Mouse (Mus musculus) adrenal gland, adult 18-20 months (tissue): ENCODE measurements around the gene Pde4dip. TPM values are rescaled to one million over a fixed set of nuclear protein-coding genes. Genes with fewer than 3 reads are reported as not detected.
A peak's percentile ranks its signal among the peaks of the same experiment; 100 is the strongest.

ENCODE experiments used
- DNase-seq, 2 experiments: peaks; one replicate each; pipeline ENCODE4 v3.0.0; 2021 to 2022; ENCODE audit warnings: low spot score in 2 of 2
- total RNA-seq, 2 experiments: library from RNA; stranded (reverse); gene quantifications; 1 replicate in 1 of 2; 2 replicates in 1 of 2; pipeline ENCODE4 v1.2.3; 2021

The Pde4dip gene
- total RNA-seq, 2 experiments from 2014 or later = 24.8 to 32.6 TPM

DNA sequence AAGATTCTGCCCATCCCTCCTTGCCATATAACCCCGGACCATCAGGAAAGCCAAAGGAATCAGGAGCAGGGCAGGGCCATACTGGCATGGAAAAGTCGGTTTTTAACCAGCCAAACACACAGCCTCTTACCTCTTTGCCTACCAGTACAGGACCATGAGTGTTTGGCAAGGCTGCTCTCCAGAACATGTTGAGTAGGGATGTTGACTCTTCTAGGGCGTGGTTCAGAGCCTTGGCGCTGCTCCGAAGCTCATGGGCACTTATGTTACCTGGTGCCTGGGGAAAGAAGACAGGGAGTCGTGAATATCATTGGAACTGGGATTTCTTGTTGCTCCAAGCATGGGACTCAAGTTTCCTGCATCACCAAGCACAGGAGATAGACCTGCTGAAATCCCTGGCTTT lies 194.7 kb downstream of the Pde4dip start:
- DNase-seq = no peak

DNA sequence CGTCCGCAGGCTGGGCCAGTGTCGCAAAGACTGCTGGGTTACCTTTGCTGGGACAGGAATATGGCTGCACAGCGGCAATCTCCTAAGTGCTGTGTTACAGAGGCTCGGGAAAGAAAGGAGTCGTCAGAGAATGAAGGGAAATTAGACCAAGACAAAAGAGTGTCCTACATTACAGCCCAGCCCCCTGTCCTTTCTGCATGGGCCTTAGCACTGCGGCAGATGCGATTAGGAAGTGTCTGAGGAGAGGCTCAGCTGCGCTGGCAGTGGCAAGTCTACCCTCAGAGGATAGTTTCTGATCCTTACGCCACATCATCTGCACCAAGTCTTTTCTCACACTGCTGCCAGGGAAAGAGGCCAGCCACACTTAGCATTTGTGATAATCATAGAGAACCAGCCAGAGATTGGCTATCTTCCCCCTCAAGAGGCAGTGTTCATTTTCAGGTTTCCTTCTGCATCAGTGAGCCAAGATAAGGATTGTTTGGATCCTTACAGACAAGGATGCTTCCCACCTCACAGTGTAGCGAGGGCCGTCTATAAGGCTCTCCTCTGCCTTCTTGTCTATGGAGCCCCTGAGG lies 197.0 kb downstream of the Pde4dip start:
- no peak for DNase-seq

DNA sequence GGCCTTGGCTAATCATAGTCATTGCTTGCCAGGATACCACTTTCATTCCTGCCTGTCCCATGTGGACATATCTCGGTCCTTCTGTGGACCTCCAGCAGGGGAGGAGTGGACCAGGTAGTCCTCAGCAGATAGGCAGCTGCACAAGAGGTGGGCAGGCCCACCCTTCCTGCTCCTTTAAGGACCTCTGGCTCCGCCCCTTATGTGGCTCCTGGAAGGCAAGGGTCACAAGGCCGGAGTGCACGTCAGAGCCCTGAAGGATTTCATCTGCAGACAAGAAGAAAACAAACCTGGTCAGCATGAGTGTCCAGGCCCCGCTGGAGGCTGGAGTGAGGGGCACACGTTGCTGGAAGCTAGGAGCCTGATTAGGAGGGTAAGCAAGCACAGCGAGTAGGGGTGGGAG lies 197.9 kb downstream of the Pde4dip start:
- no peak for DNase-seq

DNA sequence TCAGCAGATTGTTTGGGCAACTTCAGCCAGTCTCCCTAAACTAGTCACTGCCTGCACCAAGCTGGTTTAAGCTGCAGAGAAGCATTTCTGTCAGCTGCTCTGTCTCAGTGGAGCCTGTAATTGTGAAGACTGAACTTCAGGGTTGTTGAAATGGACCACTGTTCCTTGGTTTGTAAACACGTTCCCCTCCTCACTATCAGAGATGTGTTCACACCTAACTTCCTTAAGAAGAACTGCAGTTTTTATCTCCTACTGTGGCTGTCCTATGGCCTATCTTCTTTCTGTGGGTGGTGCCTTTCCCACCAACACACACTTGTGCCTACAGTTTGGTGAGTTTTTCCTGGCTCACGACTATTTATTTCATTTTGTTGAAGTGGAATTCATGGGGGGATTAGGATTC lies 199.2 kb downstream of the Pde4dip start:
- DNase-seq = no peak

DNA sequence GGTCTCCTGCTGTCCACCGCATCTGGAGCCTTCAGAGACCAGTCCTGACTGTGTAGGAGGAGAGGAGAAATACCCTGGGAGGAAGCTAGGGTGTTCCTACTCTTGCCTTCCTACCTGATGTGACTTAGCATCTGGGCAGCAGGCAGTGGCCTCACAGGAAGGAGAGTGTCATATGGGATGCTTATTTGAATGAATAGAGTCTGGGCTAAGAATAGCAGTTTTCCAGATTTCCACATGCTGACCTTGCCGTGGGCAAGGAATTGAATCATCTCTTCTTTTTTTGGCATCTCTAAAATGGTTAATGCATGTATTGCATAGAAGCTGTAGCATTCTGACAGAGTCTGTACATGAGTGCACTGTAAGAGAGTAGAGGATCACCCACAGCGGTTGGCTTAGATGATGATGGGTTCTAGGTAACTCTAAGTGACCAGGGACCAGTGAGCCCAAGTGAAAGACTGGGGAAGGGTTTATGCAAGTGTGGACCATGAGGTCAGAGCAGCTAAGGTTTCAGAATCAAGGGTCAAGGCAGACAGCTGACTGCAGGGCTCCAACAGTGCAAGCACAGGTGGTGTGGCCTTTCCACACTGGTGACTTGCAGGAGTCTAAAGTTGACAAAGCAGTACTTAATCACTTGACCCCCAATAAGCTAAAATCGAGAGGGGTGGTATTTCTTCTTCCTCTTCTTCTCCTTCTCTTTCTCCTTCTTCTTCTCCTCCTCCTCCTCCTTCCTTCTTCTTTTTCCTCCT lies 202.0 kb downstream of the Pde4dip start:
- DNase-seq = no peak

DNA sequence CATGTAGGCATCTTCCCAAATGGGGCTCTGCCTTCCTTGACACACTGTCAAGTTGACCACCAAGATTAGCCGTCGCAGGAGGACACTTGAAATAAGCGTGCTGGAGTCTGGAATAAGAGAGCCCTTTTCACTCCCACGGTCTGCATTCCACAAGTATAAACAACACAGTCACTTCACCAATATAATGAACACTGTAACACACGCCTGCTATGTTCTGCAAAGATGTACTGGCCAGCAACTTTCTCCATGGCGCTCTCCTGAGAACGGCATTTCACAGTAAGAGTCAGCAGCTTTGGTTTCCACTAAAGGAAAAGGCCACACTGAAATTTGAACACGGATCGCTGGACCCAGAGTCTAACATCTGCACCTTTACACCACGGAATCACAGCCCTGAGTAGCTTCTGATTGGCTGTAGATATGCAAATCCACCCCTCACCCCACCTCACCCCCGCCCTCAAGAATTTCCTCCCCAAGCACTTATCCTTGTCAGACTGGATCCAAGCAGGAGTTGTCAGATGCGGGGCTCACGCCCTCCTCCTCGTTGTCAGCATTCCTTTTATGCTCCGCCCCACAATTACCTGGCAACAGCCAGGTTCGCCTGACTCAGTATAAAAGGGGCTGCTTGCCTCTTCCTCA lies 204.8 kb downstream of the Pde4dip start:
- DNase-seq = no peak

DNA sequence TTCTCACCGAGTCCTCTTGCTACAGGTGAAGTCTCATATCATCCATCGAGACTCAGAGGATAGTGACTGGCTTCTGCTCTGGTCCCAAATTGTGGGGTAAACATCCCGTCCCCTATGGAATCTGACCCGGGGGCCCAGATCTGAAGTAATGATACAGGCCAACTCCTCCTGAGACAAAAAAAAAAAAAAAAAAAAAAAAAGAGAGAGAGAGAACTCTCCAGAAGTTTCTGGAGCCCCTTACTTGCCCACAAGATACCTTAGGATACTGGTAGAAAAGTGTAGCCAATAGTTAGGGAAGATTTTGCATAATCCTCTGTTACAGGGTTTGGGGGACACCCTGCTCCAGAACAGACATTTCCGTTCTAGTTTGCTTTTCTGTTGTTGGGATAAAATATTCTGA lies 205.9 kb downstream of the Pde4dip start:
- no peak for DNase-seq

DNA sequence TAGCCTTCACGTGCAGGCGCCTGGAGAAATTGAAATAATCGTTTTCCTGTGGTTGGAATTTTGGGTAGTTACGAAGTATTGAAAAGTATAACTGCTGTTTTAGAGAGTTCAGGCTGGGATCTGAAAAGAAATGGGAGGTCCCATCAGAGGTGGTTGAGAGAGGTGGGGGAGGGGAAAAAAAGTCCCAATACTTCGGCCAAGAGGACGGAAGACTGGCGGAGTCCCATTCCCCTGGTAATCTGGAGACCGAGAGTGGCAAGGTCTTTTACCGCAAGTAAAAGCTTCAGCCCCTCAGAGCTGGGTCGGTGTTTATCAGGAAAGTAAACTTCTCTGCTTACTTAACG lies 206.4 kb downstream of the Pde4dip start:
- DNase-seq = no peak

DNA sequence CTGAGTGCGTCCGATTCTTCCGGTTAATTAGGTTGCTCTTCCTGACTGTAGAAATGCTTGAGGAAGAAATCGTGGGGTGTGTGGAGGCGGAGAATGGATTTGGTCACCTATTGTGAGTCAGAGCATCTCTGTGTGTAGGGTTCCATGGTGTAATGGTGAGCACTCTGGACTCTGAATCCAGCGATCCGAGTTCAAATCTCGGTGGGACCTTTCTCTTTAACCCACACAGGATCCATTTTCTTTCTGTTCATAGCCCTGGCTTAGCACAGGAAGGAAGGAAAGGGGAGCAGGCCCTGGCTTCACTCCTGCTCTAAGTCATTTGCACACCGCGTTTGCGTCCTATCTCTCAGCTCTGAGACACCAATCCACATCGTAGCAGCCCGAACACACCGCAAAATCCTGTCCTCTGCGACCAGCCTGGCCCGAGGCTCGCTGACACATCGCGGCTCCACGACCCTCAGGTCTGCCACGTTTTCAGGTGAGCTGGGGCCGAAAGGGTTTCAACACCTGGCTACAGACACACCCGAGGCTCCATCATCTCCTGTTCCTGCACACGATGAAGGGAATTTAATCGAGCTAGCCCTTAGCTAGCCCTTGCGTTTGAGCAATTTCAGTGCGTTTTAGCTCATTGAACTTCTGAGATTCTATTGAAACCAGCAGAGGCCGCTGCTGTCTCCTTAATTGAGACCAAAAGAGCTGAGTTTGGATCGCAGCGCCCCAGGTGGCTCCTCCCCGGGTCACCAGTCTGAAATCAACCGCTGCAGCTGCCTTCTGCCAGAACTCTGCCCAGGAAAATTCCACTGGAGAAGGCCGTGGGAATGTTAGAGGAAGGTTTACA lies 207.0 kb downstream of the Pde4dip start:
- DNase-seq = peak; percentile 63 to 73

DNA sequence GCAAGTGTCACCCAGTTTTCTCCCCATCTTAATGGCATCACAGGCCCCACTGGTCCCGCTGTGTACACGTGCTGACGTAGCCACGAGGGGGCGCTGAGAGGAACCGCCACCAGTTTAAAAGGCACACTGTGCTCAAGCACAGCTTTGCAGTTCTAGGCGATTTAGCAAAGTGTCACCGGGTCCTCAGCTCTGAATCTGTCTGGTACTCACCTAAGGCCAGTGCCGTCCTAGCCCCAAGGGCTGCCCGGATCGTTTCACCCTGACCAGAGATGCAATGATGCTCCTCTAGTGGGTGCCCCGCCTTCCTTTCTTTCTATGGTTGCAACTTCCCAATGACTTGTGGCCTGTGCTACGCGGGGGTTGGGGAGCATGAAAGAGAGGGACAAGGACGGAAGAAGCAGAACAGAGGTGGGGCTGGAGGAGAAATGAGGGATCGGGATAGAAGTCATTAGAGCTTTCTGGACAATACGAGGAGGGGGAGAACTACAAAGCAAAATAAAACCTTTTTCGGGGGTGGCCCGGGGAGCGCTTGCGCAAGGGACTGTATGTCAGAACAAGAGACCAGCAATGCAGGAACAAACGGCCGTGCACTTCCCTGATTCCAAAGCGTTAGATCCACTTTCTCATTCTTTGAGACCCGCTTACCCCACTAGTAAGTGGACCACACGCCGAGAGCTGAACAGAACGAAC lies 207.7 kb downstream of the Pde4dip start:
- peak; percentile 79 to 83 for DNase-seq

DNA sequence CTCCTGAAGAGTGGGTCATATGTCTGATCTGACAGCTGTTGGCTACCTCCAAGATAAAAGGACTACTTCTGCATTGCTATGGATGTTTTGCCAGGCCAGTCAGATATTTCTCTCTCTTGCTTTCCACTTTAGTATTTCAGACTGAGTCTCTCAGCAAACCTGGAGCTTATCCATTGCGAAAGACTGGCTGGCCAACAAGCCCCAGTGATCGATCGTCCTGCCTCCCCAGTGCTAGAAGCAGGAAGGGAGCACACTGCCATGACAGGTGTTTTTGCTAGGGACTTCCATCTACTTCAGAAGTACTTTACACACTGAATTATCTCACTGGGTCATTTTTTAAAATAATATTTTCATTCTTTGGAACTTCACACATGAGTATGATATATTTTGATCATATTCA lies 210.1 kb downstream of the Pde4dip start:
- no peak for DNase-seq

DNA sequence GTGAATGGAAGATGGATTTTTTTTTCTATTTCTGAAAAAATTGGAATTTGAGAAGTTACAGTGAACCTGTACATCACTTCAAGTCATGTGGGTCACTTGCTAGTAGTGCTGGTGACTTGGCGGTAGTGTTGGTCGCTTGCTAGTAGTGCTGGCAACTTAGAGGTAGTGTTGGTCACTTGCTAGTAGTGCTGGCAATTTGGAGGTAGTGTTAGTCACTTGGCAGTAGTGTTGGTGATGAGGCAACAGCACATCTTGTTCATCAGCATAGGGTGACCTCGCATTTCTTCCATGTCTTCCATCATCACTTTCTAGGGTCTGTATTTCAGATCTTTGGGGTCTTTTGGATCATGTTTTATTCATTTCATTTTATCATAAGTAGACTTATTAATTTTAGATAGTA lies 212.4 kb downstream of the Pde4dip start:
- no peak for DNase-seq

DNA sequence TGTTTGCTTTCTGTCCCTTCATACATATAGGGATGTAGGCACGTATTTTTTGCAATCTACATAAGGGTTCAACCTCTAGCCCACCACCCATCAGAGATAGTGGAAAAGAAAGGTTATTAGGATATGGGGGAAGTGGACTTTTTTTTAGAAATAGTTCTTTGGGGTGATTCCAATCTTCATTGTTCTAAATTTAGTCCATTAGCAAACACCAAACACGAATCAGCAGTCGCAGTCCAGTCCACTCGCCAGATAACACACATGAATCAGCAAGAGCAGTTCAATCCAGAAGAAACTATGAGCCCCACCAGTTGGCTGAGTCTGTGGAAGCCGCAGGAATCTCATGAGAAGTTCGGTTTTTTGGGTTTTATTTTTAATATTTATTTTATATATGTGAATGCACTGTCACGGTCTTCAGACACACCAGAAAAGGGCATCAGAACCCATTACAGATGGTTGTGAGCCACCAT lies 213.8 kb downstream of the Pde4dip start, which contains the start of gene Gm17651:
TSS of gene Gm17651 (minus strand) at position 51 of the 467 bp plus-strand sequence.
- DNase-seq = no peak

DNA sequence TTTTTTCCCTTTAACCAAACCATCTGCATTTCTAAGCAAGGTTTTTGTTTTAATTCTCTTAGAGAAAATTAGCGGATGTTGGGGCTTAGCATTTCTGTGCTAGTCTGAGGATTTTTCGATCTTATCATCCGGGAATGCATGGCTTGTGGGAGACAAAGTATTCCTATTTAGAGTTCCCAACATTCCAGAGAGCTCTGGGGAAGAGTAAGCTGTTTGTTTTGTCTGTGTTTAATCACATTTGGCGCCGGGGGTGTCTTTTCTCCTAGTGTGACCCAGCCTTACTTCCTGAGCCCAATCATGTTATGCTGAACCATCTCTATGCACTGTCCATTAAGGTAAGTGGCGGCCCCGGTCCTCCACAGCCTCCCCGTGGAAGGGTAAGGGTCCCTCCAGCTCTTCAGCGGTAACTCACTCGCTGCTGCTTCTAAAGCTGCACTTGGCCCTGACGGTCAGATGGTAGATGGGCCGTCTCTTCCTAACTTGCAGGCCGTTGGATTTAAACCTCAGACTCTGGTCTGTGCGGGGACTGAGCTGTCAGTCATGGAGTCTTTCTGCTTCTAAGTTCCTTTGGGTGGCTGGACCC lies 221.3 kb downstream of the Pde4dip start:
- DNase-seq = no peak

DNA sequence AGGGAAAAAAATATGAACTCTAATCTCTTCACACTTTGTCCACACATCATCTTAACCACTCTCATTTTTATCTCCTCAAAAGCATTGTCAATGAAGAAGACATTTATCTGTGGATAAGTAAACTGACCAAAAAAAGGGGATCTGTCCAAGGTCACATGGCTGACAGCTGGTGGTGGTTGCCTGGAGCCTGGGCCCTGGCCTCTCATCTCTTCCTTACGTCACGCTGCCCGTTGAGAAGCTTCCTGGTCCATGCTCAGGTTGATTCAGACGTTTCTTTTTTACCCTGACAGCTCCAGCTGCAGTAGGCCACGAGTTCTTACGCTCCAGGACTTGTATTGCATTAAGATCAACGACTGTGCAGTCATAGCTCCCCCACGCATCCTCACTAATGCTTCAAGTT lies 222.4 kb downstream of the Pde4dip start:
- no peak for DNase-seq

DNA sequence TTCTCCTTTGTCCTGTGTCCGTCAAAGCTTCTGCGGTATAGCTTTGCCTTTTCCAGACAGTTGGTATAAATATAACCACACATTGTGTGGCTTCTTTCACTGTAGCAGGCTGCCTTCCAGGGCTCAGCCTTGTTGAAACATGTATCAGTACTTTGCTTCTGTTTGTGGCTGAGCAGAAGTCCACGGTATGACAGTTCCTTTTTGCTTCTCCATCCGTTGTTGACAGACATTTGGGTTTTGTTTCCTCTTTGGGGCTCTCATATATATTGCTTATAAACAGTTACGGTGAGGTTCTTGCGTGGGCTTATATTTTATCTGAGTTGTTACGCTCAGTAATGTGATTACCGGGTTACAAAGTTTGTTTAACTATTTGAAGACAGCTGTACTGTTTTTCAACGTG lies 223.0 kb downstream of the Pde4dip start:
- no peak for DNase-seq

DNA sequence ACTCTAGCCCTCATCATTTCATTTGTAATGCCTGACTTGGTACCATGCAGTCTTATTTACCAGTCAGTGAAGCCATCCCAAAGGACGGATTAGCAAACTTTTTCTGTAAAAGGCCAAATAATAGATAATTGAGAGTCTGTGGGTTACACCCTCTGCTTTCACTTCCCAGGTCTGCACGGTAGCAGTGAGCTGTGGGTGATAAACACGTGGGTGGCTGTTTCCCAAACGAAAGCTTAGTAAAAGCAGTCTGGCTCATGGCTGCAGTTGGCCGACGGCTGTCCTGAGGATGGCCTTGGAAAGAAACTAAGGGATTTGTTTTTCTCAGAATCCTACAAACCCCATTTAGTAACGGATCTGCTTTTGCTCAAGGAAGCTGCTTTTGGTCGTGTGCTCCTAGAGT lies 227.3 kb downstream of the Pde4dip start:
- no peak for DNase-seq

DNA sequence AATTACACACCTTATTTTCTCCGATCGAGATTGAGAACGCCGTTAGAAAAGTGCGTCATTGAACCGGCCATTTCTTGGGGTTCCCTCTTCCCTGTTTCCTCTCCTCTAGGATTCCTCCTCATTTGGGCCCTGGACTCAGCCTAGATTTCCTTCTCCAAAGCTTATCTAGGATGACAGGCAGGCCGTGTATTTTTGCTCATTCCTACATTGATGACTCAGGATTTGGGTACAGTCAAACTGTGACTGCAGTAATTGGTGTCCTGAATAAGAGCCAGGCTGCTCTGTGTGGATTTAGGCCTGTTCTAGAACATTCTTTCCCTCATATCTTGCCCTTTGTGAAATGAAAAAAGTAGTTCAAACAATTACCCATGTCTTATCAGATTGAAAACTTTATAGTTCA lies 228.8 kb downstream of the Pde4dip start:
- no peak for DNase-seq

DNA sequence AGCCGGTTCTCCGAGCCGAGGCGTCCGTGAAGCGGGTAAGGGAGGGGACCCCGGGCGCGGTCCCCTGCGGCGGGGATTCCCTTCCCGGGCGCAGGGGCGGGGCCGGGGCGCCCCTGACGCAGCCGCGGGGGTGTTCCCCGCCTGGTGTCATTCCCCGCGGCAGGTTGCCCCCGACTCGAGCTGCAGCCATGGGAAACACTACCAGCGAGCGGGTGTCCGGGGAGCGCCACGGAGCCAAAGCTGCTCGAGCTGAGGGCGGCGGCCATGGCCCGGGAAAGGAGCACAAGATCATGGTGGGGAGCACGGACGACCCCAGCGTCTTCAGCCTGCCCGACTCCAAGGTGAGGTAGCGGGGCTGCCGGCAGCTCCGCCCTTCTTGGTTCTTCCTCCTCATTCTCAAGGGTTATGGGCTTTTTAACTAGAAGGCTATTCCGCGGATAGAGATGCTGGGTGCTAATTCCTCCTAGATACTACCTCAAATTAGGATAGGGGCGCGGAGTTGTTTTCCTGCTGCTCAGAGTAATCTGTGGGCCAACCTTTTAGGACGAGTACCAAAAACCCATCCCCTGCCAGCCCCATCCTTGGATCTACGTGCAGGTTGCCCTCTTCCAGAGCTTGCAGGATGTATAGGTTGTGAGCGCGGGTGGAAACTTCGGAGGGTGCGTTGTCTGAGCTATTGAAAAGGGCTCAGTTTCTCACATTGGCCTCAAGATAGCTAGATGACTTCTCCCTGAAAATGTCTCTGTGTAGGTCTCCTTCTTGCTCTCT lies 229.9 kb downstream of the Pde4dip start:
- DNase-seq = peak in 1 of 2 experiments; percentile 12
